Comparison of ENCODE assay signal across 12 mouse cellular contexts in the genomic region with DNA sequence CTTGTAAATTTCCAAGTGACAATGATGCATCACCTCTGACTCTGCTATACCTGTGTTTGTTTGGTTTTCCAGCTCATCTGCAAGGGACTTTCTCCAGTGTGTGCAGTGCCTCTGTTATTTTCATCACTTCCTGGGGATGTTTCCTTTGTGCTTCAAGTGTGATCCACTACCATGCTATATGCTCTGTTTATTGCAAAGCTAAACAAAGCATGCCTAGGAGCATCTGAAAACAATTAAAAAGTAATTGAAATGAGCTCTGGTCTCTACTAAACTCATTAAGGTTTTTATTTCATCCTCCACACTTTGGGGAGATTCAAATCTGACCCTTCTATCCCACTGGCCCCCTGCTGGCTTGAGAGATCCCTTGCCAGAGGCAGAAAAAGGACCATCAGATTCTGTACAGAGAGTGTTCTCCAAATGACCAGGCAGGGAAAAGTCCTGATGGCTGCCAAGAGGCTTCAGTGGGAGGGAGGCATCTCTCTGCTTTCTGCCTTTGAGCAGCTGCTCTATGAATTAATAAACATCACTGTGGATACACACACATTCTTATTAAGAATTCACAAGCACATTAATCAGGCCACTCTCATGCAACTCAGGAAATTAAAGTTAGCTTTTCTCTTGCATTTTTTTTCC. TPM values are rescaled to one million over a fixed set of nuclear protein-coding genes. Genes with fewer than 3 reads are reported as not detected.
DNase-seq lines count a peak whose midpoint lies in the region; ATAC-seq and TF ChIP-seq lines count a peak whose summit lies in the region.
"Had no signal": no experiment of that assay in that cellular context is flagged by ENCODE, and none has a peak within 500 bp of the region (broad histone marks: within the 10 kb centered on the region; RNA-seq: fewer than 3 reads in every experiment).

No protein-coding gene starts in this region.

- peak; percentile 87 for ATAC-seq in hindbrain, embryonic 13.5 days (ENCODE audit: low FRiP score)
- no peak for ATAC-seq in hindbrain, embryonic 12.5 days (ENCODE audit: low FRiP score)
- peak; percentile 41; the same call in 1 of the 2 replicates for ATAC-seq in midbrain, postnatal 0 days (ENCODE audit: low FRiP score)
- ATAC-seq in liver, postnatal 0 days: no peak
- no peak for ATAC-seq in activated CD4-positive, CD25-positive, alpha-beta regulatory T cell, adult 4 months
- ATAC-seq: inflammation-experienced regulatory T-cells, adult 6 months had no signal

- no peaks in the 10 kb centered on the region for H3K9me3 ChIP-seq in hindbrain, embryonic 13.5 days
- no peaks in the 10 kb centered on the region for H3K9me3 ChIP-seq in hindbrain, embryonic 12.5 days (replicated peaks)
- H3K9me3 ChIP-seq in midbrain, postnatal 0 days (ENCODE audit: low read length): no peaks in the 10 kb centered on the region
- no peaks in the 10 kb centered on the region for H3K9me3 ChIP-seq in liver, postnatal 0 days (ENCODE audit: low read length)
- H3K9me3 ChIP-seq: forebrain, embryonic 10.5 days; megakaryocyte, embryonic 14.5 days had no signal

- no peak; the same call in 1 of the 2 replicates for TF ChIP-seq CTCF in midbrain, postnatal 0 days (IDR thresholded peaks at IDR 0.05)
- TF ChIP-seq CTCF in liver, postnatal 0 days (IDR thresholded peaks at IDR 0.05; ENCODE audit: low read depth): no peak

- H3K27me3 ChIP-seq in hindbrain, embryonic 13.5 days: no peaks in the 10 kb centered on the region
- no peaks in the 10 kb centered on the region for H3K27me3 ChIP-seq in hindbrain, embryonic 12.5 days
- no peaks in the 10 kb centered on the region for H3K27me3 ChIP-seq in midbrain, postnatal 0 days (ENCODE audit: insufficient read depth, low read length)
- H3K27me3 ChIP-seq in liver, postnatal 0 days (ENCODE audit: insufficient read depth, low read length): no peaks in the 10 kb centered on the region
- H3K27me3 ChIP-seq: megakaryocyte, embryonic 14.5 days had no signal

- peak; percentile 29 for DNase-seq in cerebellum, adult 11-12 months
- peak; percentile 21 for DNase-seq in forelimb bud, embryonic 11.5 days (ENCODE audit: low read depth, low spot score)
- peak; percentile 80 for DNase-seq in midbrain, postnatal 0 days (ENCODE audit: low spot score)
- DNase-seq in frontal cortex, postnatal 10 days (ENCODE audit: low spot score in 2 of 2): no peak
- no peak for DNase-seq in liver, postnatal 0 days
- DNase-seq: heart, adult 2 months had no signal

- no peaks in the 10 kb centered on the region for H3K36me3 ChIP-seq in hindbrain, embryonic 13.5 days
- no peaks in the 10 kb centered on the region for H3K36me3 ChIP-seq in hindbrain, embryonic 12.5 days
- H3K36me3 ChIP-seq in midbrain, postnatal 0 days (ENCODE audit: insufficient read depth, low read length): no peaks in the 10 kb centered on the region
- no peaks in the 10 kb centered on the region for H3K36me3 ChIP-seq in liver, postnatal 0 days (replicated peaks; ENCODE audit: insufficient read depth, low read length)
- H3K36me3 ChIP-seq: forebrain, embryonic 10.5 days had no signal

- TF ChIP-seq EP300 in liver, postnatal 0 days (IDR thresholded peaks at IDR 0.05; ENCODE audit: low read depth): no peak

- H3K9ac ChIP-seq in hindbrain, embryonic 13.5 days: no peak overlapping the region
- no peak overlapping the region for H3K9ac ChIP-seq in hindbrain, embryonic 12.5 days
- no peak overlapping the region for H3K9ac ChIP-seq in midbrain, postnatal 0 days (replicated peaks; ENCODE audit: low read length, poor library complexity, severe bottlenecking)
- no peak overlapping the region for H3K9ac ChIP-seq in liver, postnatal 0 days (replicated peaks)

- H3K4me2 ChIP-seq in hindbrain, embryonic 13.5 days: no peak overlapping the region
- H3K4me2 ChIP-seq in hindbrain, embryonic 12.5 days (replicated peaks): no peak overlapping the region
- H3K4me2 ChIP-seq in midbrain, postnatal 0 days (ENCODE audit: low read depth, low read length, poor library complexity, severe bottlenecking): no peak overlapping the region
- H3K4me2 ChIP-seq in liver, postnatal 0 days (ENCODE audit: low read depth, low read length): no peak overlapping the region

- H3K4me3 ChIP-seq in hindbrain, embryonic 13.5 days: no peak overlapping the region
- no peak overlapping the region for H3K4me3 ChIP-seq in hindbrain, embryonic 12.5 days
- no peak overlapping the region for H3K4me3 ChIP-seq in midbrain, postnatal 0 days (ENCODE audit: low read depth, low read length)
- H3K4me3 ChIP-seq in liver, postnatal 0 days (ENCODE audit: low read depth, low read length): no peak overlapping the region
- H3K4me3 ChIP-seq: forebrain, embryonic 10.5 days; heart, adult 2 months; megakaryocyte, embryonic 14.5 days had no signal

- 0 out of 2 replicates have a peak, but pooled peaks cover 5% of the 10 kb centered on the region for H3K4me1 ChIP-seq in hindbrain, embryonic 13.5 days (replicated peaks)
- no peaks in the 10 kb centered on the region for H3K4me1 ChIP-seq in hindbrain, embryonic 12.5 days
- H3K4me1 ChIP-seq in midbrain, postnatal 0 days (ENCODE audit: insufficient read depth, low read length): no peaks in the 10 kb centered on the region
- H3K4me1 ChIP-seq in liver, postnatal 0 days (ENCODE audit: insufficient read depth): no peaks in the 10 kb centered on the region
- H3K4me1 ChIP-seq: forebrain, embryonic 10.5 days; megakaryocyte, embryonic 14.5 days had no signal

- H3K27ac ChIP-seq in hindbrain, embryonic 13.5 days: 0 out of 2 replicates have a peak overlapping the region, but pooled peaks have one; percentile 10
- H3K27ac ChIP-seq in hindbrain, embryonic 12.5 days: no peak overlapping the region
- H3K27ac ChIP-seq in midbrain, postnatal 0 days (ENCODE audit: low read depth, low read length): no peak overlapping the region
- H3K27ac ChIP-seq in liver, postnatal 0 days (ENCODE audit: low read depth): no peak overlapping the region
- H3K27ac ChIP-seq: forebrain, embryonic 10.5 days; heart, adult 2 months had no signal

RNA-seq across cellular contexts. Expression of gene Amd2, which starts 57.0 kb away (rescaled TPM):
- polyA plus RNA-seq in hindbrain, embryonic 13.5 days (2015; fragmentation: Nextera tagmentation; extraction: Ambion mirVana): 1.8 and 2.6 TPM in 2 replicates
- 2.1 and 3.8 TPM in 2 replicates for polyA plus RNA-seq in hindbrain, embryonic 12.5 days (2016; fragmentation: Nextera tagmentation; extraction: Ambion mirVana)
- total RNA-seq in midbrain, postnatal 0 days (2014; rRNA removed): 0.27 and 0.42 TPM in 2 replicates
- 2.0 and 2.1 TPM in 2 replicates for polyA plus RNA-seq in midbrain, postnatal 0 days (2015; fragmentation: Nextera tagmentation; extraction: Ambion mirVana)
- polyA plus RNA-seq in liver, postnatal 0 days (2015; fragmentation: Nextera tagmentation; extraction: Ambion mirVana): 2.0 and 2.3 TPM in 2 replicates
- 1 to 10 TPM; 1.7 to 3.4 TPM for polyA plus RNA-seq in activated CD4-positive, CD25-positive, alpha-beta regulatory T cell, adult 4 months (2017; shearing (Covaris generic))

Comparison
In these comparisons a context has a peak if more than half of its experiments do, and no peak if none do; other contexts are left out.
1. ATAC-seq: peak in hindbrain, embryonic 13.5 days (single experiment) and midbrain, postnatal 0 days (single experiment); none in hindbrain, embryonic 12.5 days (single experiment), liver, postnatal 0 days (single experiment) and activated CD4-positive, CD25-positive, alpha-beta regulatory T cell, adult 4 months (single experiment).
2. DNase-seq: peak in cerebellum, adult 11-12 months (single experiment), forelimb bud, embryonic 11.5 days (single experiment) and midbrain, postnatal 0 days (single experiment); none in frontal cortex, postnatal 10 days (0 of 2) and liver, postnatal 0 days (single experiment).